Mouse (Mus musculus) hindlimb bud, embryonic 11.5 days (tissue): ENCODE results near the gene Eef1akmt1.

Experiments used
- DNase-seq: peaks from one replicate; pipeline ENCODE4 v3.0.0-alpha.2; 2012; ENCODE audit warnings: low read depth, low spot score; ENCODE audit errors: extremely low spot score

Eef1akmt1 gene

DNA sequence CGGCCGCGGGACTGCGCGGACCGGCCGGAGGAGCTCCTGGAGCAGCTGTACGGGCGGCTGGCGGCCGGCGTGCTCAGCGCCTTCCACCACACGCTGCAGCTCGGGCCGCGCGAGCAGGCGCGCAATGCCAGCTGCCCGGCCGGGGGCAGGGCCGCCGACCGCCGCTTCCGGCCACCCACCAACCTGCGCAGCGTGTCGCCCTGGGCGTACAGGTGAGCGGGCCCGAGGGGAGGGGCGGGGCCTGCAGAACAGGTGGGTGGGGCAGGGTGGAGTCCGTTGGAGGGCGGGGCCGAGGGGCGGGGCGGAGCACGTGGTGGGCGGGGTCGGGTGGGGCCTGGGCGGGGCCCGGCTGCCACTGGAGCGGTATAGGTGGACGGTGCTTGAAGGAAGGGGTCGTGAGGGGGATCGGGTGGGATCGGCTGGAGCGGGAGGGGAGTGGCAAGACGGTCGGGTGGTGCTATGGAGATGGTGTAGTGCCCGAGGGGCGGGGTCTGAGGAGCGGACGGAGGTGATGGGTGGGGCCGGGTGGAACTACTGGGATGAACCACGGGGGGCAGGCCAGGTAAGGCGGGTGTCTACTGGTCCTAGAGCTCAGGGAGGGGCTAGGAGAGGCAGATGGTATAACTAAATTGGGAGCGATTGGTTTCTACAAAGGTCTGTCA lies 45.9 kb downstream of the Eef1akmt1 start:
- no peak for DNase-seq

DNA sequence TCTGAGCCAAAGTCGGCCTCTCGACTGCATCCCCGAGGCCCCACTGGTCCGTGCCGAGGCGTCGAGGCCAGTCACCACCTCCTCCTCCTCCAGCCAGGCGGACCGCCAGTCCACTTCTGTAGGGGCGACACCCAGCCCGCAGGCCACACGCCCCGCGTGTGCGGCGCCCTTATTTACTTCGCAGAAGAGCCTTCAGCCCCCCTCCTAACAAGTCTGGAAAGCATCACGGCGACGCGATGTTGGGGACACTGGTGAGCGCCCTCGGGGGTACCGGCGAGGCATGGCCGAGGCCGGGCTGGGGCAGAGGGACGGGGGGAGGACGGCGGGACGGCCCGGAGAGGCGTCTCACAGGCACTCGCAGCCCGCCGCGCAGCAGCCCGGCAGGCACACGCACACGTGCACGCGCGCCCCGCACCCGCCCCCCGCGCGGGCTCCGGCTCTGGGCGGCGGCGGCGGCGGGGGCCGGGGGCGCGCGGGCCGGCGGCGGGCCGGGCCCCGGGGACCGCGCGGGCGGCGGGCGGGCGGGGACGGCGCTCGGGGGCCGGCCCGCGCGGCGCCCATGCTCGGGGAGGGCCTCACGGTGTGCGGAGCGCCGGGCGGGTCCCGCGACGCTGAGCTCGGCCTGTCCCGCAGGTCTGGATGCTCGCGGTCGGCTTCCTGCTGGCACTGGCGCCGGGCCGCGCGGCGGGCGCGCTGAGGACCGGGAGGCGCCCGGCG lies 46.6 kb downstream of the Eef1akmt1 start, which contains the start of gene Il17d:
TSS of gene Il17d (plus strand) at position 107 of the 717 bp plus-strand sequence.
- DNase-seq: no peak

GRCm38 (mm10) chr14:57523762-57524161 lies 47.6 kb downstream of the Eef1akmt1 start:
- DNase-seq: no peak

DNA sequence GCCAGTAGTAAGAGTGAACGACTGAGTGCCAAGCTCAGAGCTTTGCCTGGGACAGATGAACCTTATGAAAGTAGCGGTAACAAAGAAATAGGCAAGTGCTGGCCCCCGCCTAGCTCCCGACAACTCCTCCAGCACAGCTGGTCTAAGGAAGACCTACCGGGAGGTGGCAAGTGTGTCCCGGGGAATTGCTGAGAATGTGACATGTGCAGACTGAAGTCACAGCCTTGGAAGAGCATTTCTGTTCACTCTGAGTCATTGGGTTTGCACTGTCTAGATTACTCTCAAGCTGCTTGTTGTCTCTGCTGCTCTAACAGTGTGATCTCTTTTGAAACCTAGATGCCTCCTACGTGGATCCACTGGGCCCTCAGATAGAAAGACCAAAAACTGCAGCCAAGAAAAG lies 54.4 kb downstream of the Eef1akmt1 start:
- DNase-seq: no peak

GRCm38 (mm10) chr14:57515156-57515762 lies 56.2 kb downstream of the Eef1akmt1 start:
- DNase-seq: no peak

DNA sequence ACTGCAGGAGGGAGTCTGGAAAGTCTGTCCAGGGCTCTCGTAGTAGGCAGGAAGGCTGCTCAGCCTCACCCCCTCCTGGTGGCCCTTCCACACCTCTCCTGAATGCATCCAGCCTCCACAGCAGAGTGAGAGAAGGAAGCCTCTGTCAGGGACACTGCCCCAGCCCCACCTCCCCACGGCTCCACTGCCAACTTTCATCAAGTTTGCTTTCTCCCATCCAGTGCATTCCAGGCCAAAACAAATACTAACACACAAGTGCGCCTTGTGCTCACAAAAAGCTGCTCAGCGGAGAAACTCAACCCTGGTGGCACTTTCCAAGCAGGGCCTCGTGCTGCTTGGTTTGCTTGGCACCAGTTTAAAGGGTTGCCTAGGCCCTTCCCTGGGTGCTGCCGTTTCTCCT lies 61.9 kb downstream of the Eef1akmt1 start:
- DNase-seq: no peak

DNA sequence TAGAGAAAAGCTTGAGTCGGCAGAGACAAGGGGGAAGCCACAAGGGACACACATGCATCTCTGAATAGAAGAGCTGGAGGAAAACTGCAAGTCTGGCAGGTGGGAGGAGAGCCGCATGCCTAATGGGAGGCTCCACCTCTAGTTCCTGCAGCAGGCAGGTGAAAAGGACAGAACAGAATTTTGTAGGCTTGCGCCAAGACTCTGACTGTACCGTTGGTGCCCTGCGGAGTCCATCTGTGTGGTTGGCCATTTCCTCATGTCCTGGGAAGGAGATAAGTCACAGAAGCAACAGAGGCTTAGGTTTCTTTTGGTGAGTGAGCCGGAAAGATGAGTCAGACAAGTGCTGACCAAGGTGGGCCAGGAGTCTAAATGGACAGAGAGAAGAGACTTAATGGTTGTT lies 67.7 kb downstream of the Eef1akmt1 start:
- DNase-seq: no peak
